Mouse (Mus musculus) stomach, postnatal 0 days (tissue): ENCODE results near the gene Prkag2. TPM values are rescaled to one million over a fixed set of nuclear protein-coding genes. Genes with fewer than 3 reads are reported as not detected.

Source experiments
- ATAC-seq: fragments of 200-750 bp; cut with Nextera tagmentation; 2 replicates; pipeline ENCODE4 v1.8.0; 2017; ENCODE audit not compliant: low FRiP score, low TSS enrichment
- DNase-seq: peaks from one replicate; pipeline ENCODE4 v3.0.0-alpha.2; 2016; ENCODE audit warnings: low spot score
- H3K27ac ChIP-seq: fragments of 300-500 bp; sonication (generic); replicated peaks from 2 replicates; pipeline ENCODE4 v1.5.1; 2014; ENCODE audit warnings: mild to moderate bottlenecking, control low read depth
- H3K27me3 ChIP-seq: fragments of 300-500 bp; sonication (generic); 2 replicates; pipeline ENCODE4 v1.6.1; 2014; ENCODE audit warnings: low read length; ENCODE audit not compliant: control insufficient read depth, insufficient read depth
- H3K36me3 ChIP-seq: fragments of 300-500 bp; sonication (generic); 2 replicates; pipeline ENCODE4 v1.6.1; 2014; ENCODE audit warnings: low read length, mixed read lengths; ENCODE audit not compliant: control insufficient read depth, insufficient read depth
- H3K4me1 ChIP-seq: fragments of 300-500 bp; sonication (generic); replicated peaks from 2 replicates; pipeline ENCODE4 v1.6.1; 2014; ENCODE audit warnings: antibody characterized with exemption; ENCODE audit not compliant: control insufficient read depth, insufficient read depth
- H3K4me2 ChIP-seq: fragments of 300-500 bp; sonication (generic); replicated peaks from 2 replicates; pipeline ENCODE4 v1.6.1; 2014; ENCODE audit warnings: low read depth, mild to moderate bottlenecking, control low read depth, moderate library complexity
- H3K4me3 ChIP-seq: fragments of 300-500 bp; sonication (generic); 2 replicates; pipeline ENCODE4 v1.5.1; 2014; ENCODE audit warnings: low read depth, low read length, control low read depth
- H3K9ac ChIP-seq: fragments of 300-500 bp; sonication (generic); 2 replicates; pipeline ENCODE4 v1.6.1; 2014; ENCODE audit warnings: mild to moderate bottlenecking, low read length, control low read depth, mixed read lengths
- H3K9me3 ChIP-seq: fragments of 300-500 bp; sonication (generic); 2 replicates; pipeline ENCODE4 v1.6.1; 2016; ENCODE audit warnings: low read length; ENCODE audit not compliant: control insufficient read depth
- CTCF ChIP-seq: IDR thresholded peaks from 2 replicates; pipeline ENCODE4 v1.5.1; 2016; ENCODE audit warnings: antibody characterized with exemption, low read depth, mild to moderate bottlenecking, moderate library complexity
- EP300 ChIP-seq: optimal IDR thresholded peaks from 2 replicates; pipeline ENCODE3; 2016; ENCODE audit warnings: antibody characterized with exemption
- WGBS: fragments of 180-500 bp; shearing (Covaris S2); extraction: QIAGEN DNeasy Blood & Tissue Kit; methylation state at CpG from one replicate; pipeline ENCODE4 v1.1.7; 2014; 5-methylcytosine and 5-hydroxymethylcytosine counted together
- polyA plus RNA-seq: library from polyadenylated mRNA; unstranded; fragments of >200 nt; fragmentation: Nextera tagmentation; extraction: Ambion mirVana; gene quantifications from 2 replicates; pipeline ENCODE4 v1.2.1, GENCODE M21; 2015

Prkag2 gene
- polyA plus RNA-seq, 1 experiment from 2014 or later = 33.9 TPM

DNA sequence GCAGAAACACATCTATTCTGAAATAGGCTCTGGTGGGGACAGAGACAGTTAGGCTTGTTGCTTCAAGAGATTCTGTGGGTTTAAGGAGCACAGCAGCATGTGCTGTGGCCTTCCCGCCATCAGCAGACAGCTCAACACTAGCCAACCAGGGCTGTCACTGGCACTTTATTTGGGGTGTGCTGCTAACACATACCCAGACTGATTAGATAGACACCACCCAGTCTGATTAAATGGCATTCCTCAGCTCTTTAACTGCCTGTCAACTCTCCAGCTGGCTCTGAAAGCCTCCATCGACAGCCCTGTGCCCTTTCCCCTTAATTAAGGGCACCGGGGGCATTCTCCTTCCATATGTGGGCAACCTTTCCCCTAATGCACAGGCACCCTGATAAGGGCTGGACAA lies 118.2 kb downstream of the Prkag2 start:
- Histone ChIP-seq H3K9me3 (no peaks in the 10 kb centered on the region), H3K27ac (no peak overlapping the region), H3K9ac (no peak overlapping the region), H3K27me3 (no peaks in the 10 kb centered on the region), H3K4me1 (peaks cover 3% of the 10 kb centered on the region; the same call in 1 of the 2 replicates), H3K4me2 (no peak overlapping the region), H3K4me3 (no peak overlapping the region), H3K36me3 (no peaks in the 10 kb centered on the region)
- no peak for TF ChIP-seq CTCF
- no peak for TF ChIP-seq EP300
- ATAC-seq (no peak), DNase-seq (no peak)
- 60% methylated on average over 3 of the region's 3 CpGs for WGBS

DNA sequence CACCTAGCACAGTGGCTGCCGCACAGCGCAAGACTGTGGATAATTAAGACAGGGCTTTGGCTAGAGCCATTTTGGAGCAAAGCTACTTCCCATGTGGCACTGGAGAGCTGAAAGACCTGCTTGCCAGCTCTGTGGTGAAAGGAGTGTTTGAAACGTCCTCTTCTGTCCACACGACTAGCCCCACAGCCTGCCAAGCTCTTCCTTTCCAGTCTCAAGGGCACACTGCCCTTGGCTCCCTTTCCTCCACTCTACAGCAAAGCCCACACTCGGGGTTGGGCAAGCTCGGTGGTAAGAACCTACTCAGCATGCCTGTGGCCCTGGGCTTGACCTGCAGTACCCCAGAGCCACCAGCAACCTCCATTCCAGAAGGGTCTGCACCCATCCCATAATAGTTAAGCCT lies 118.7 kb downstream of the Prkag2 start:
- Histone ChIP-seq H3K36me3 (no peaks in the 10 kb centered on the region), H3K4me3 (no peak overlapping the region), H3K9ac (no peak overlapping the region), H3K9me3 (no peaks in the 10 kb centered on the region), H3K4me2 (no peak overlapping the region), H3K27ac (no peak overlapping the region), H3K27me3 (no peaks in the 10 kb centered on the region), H3K4me1 (peaks cover 3% of the 10 kb centered on the region; the same call in 1 of the 2 replicates)
- DNase-seq (peak; percentile 46), ATAC-seq (no peak)
- TF ChIP-seq EP300 = no peak
- no peak for TF ChIP-seq CTCF
- WGBS = 52% methylated on average over 6 of the region's 6 CpGs

DNA sequence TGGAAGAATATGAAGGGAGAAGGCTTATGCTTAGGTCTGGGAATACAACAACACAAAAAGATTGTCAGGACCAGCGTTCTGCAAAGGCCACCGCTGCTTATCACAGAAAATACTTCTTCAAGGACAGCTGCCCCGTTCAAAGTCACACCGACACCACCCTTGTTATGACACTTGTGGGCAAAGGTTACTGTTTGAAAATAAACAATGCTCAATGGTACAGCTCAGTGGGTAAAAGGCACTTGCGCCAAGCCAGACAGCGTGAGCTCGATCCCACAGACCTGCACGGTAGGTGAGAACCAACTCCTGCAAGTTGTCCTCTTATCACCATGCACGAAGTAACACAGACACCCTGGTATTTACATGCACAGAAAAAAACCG lies 120.5 kb downstream of the Prkag2 start:
- 56% methylated on average over 10 of the region's 10 CpGs for WGBS
- H3K4me2 ChIP-seq = no peak overlapping the region
- no peaks in the 10 kb centered on the region for H3K27me3 ChIP-seq
- H3K27ac ChIP-seq = no peak overlapping the region
- H3K4me1 ChIP-seq = peaks cover 3% of the 10 kb centered on the region; the same call in 1 of the 2 replicates
- TF ChIP-seq CTCF (no peak), EP300 (no peak)
- H3K36me3 ChIP-seq = no peaks in the 10 kb centered on the region
- no peak for ATAC-seq
- H3K4me3 ChIP-seq = no peak overlapping the region
- H3K9ac ChIP-seq = no peak overlapping the region
- no peak for DNase-seq
- H3K9me3 ChIP-seq = no peaks in the 10 kb centered on the region

DNA sequence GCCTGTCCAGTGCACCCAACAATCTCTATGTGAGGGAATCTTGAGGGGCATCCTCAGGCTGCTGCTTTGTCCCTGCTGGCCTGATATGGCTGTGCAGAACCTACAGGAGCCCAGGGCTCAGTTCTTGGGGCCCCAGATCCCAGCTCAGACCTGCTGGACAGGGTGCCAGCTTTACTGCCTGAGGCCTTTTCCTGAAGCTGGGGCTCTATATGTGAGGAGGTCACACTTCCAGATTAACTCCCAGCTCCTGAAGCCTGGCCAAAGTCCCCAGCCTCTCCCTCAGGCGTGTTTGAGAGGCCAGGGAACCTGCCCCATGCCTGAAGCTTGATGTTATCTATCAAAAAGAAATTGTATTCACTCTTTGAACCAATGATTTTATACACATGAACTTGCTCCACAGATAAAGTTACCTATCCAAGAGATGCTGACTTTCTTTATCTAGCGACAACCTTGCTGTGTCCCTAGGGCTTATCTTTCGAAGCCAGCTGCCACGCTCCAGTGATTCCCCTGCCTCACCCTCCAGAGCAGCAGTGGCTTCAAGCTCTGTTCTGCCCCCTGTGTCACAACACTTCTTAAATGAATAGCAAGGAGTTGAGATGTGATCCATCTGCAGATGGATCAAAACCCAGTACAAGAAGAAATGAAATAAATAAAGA lies 121.0 kb downstream of the Prkag2 start:
- TF ChIP-seq EP300 = no peak
- TF ChIP-seq CTCF = no peak
- H3K27ac ChIP-seq = peak overlapping the region; percentile 49; the same call in 1 of the 2 replicates
- peaks cover 3% of the 10 kb centered on the region; the same call in 1 of the 2 replicates for H3K4me1 ChIP-seq
- H3K36me3 ChIP-seq = no peaks in the 10 kb centered on the region
- DNase-seq (peak; percentile 72), ATAC-seq (peak; percentile 60)
- WGBS = 51% methylated on average over 4 of the region's 4 CpGs
- H3K9me3 ChIP-seq = no peaks in the 10 kb centered on the region
- no peaks in the 10 kb centered on the region for H3K27me3 ChIP-seq
- H3K9ac ChIP-seq = no peak overlapping the region
- H3K4me2 ChIP-seq = no peak overlapping the region
- H3K4me3 ChIP-seq = no peak overlapping the region

DNA sequence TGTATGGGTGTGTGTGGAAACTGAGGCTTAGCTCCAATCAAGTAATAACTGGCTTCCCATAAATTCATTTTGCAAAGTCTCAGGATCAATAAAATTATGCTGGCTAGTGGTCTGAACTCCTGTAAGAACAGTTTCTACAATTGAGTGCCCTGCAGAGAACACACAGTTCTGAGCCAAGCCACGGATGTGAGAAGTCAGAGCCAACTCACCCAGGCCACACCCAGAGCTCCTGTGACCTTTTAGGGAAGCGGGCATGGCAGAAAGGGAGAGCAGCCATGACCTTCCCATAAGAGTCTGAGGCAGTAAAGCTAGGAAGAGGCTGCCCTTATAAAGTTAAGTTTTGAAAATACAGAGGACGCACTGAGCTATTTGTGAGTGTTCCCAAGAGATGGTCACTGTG lies 123.5 kb downstream of the Prkag2 start:
- no peak overlapping the region for H3K27ac ChIP-seq

DNA sequence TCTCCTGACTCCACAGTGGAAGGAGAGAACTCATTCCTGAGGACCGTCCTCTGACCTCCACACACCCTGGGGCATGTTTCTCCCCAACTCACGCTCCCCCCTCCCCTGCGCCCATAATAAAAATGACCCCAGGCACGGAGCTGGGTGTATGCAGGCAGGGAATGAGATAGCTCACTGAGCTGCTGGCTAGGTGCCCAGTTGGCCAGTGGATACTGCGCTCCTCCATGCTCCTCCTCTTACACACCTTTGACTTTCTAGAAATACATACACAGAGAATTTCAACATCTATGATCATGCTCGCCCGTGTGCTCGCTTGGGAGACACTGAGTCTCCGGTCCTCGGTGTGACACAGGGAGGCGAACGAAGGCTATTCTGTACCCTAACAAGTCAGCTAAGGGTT lies 124.2 kb downstream of the Prkag2 start:
- Histone ChIP-seq H3K36me3 (no peaks in the 10 kb centered on the region), H3K4me2 (no peak overlapping the region), H3K9ac (no peak overlapping the region), H3K4me1 (peaks cover 3% of the 10 kb centered on the region), H3K9me3 (no peaks in the 10 kb centered on the region), H3K27ac (no peak overlapping the region), H3K27me3 (no peaks in the 10 kb centered on the region), H3K4me3 (no peak overlapping the region)
- TF ChIP-seq CTCF = no peak
- TF ChIP-seq EP300 = no peak
- WGBS = 67% methylated on average over 12 of the region's 12 CpGs
- no peak for DNase-seq
- no peak for ATAC-seq

More for the DNA sequence above, 123.5 kb downstream of the Prkag2 start:
- peaks cover 3% of the 10 kb centered on the region for H3K4me1 ChIP-seq
- no peaks in the 10 kb centered on the region for H3K9me3 ChIP-seq
- no peak overlapping the region for H3K9ac ChIP-seq
- DNase-seq (no peak), ATAC-seq (no peak)
- no peaks in the 10 kb centered on the region for H3K36me3 ChIP-seq
- no peaks in the 10 kb centered on the region for H3K27me3 ChIP-seq
- no peak overlapping the region for H3K4me3 ChIP-seq
- 61% methylated on average over 3 of the region's 3 CpGs for WGBS
- TF ChIP-seq CTCF = no peak
- TF ChIP-seq EP300 = no peak
- H3K4me2 ChIP-seq = no peak overlapping the region
